Mouse (Mus musculus) embryonic facial prominence, embryonic 14.5 days (tissue): ENCODE results near the gene Rad1. TPM values are rescaled to one million over a fixed set of nuclear protein-coding genes. Genes with fewer than 3 reads are reported as not detected.
"Not testable (repeated sequence)": the region's sequence is repeated elsewhere in the genome, so short reads cannot be mapped to it uniquely, and the experiment has no call there.

Experiments
- ATAC-seq: fragments of 200-750 bp; cut with Nextera tagmentation; 2 replicates; pipeline ENCODE4 v1.8.0; 2017; ENCODE audit warnings: low read depth, moderate number of reproducible peaks, moderate TSS enrichment
- DNase-seq: peaks from one replicate; pipeline ENCODE4 v3.0.0-alpha.2; 2015; ENCODE audit warnings: low spot score
- H3K27ac ChIP-seq: fragments of 300-500 bp; sonication (generic); replicated peaks from 2 replicates; pipeline ENCODE4 v1.5.1; 2014; ENCODE audit warnings: low read depth, mild to moderate bottlenecking, low read length, moderate library complexity
- H3K27me3 ChIP-seq: fragments of 300-500 bp; sonication (generic); replicated peaks from 2 replicates; pipeline ENCODE4 v1.6.1; 2014; ENCODE audit warnings: low read length; ENCODE audit not compliant: control insufficient read depth, insufficient read depth
- H3K36me3 ChIP-seq: fragments of 300-500 bp; sonication (generic); 2 replicates; pipeline ENCODE4 v1.6.1; 2014; ENCODE audit warnings: low read length, mixed read lengths; ENCODE audit not compliant: control insufficient read depth, insufficient read depth
- H3K4me1 ChIP-seq: fragments of 300-500 bp; sonication (generic); 2 replicates; pipeline ENCODE4 v1.6.1; 2014; ENCODE audit warnings: antibody characterized with exemption, low read length; ENCODE audit not compliant: control insufficient read depth, insufficient read depth
- H3K4me2 ChIP-seq: fragments of 300-500 bp; sonication (generic); 2 replicates; pipeline ENCODE4 v1.6.1; 2014; ENCODE audit warnings: low read depth, mild to moderate bottlenecking, low read length, moderate library complexity, mixed read lengths
- H3K4me3 ChIP-seq: fragments of 300-500 bp; sonication (generic); 2 replicates; pipeline ENCODE4 v1.5.1; 2014; ENCODE audit warnings: low read depth, mild to moderate bottlenecking, low read length
- H3K9ac ChIP-seq: fragments of 300-500 bp; sonication (generic); 2 replicates; pipeline ENCODE4 v1.6.1; 2014; ENCODE audit warnings: low read depth, mild to moderate bottlenecking, low read length, moderate library complexity, mixed read lengths
- H3K9me3 ChIP-seq: fragments of 300-500 bp; sonication (generic); 2 replicates; pipeline ENCODE4 v1.6.1; 2016; ENCODE audit warnings: low read length; ENCODE audit not compliant: control insufficient read depth
- WGBS: fragments of 180-500 bp; shearing (Covaris S2); extraction: QIAGEN DNeasy Blood & Tissue Kit; methylation state at CpG from one replicate; pipeline ENCODE4 v1.1.7; 2014; 5-methylcytosine and 5-hydroxymethylcytosine counted together
- polyA plus RNA-seq: library from polyadenylated mRNA; unstranded; fragments of >200 nt; fragmentation: Nextera tagmentation; extraction: Ambion mirVana; gene quantifications from 2 replicates; pipeline ENCODE4 v1.2.1, GENCODE M21; 2014

Gene Rad1
- polyA plus RNA-seq, 1 experiment from 2014 or later: 10.1 TPM

DNA sequence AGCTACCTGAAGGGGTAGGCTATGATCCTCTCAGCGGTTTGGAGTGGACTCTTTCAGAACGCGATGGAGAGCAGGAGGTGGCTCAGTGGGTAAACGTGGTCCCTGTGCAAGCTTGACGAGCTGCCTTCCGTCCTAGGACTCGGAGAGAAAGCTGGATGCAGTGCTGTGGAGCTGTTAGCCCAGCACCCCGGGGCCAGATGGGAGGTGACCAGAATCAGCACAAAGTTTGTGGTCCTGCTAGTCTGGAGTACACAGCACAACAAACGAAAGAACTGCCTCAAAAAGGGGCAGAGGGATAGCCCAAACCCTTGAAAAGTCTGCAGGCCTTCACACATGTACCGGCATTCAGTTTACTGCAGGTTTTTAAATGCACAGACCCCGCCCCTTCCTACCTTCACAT lies 10.1 kb downstream of the Rad1 start:
- WGBS: 93% methylated on average over 11 of the region's 11 CpGs
- H3K4me3 ChIP-seq: no peak overlapping the region
- no peak for DNase-seq
- H3K27me3 ChIP-seq: no peaks in the 10 kb centered on the region
- H3K4me1 ChIP-seq: no peaks in the 10 kb centered on the region
- H3K27ac ChIP-seq: no peak overlapping the region
- no peaks in the 10 kb centered on the region for H3K9me3 ChIP-seq
- H3K4me2 ChIP-seq: no peak overlapping the region
- no peak for ATAC-seq
- peaks cover 24% of the 10 kb centered on the region for H3K36me3 ChIP-seq
- no peak overlapping the region for H3K9ac ChIP-seq

DNA sequence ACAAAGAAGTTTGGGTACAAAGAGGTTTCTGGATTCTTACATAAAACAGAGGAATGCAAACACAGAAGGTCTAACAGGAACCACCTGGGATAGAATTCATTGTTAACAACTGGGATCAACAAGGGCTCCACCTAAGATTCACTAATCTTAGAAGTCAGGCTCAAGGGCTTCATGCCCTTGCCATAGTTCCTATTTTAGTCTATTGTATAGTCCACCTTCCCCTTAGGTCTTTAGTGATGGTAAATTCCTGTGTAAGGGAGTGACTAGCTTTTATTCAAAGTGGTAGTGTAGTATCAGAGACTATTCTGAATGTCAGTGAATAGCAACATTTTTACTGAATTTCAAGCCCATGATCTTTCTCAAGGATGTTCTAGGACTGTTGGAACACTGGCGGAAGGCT lies 10.9 kb downstream of the Rad1 start:
- WGBS: 89% methylated on average over 1 of the region's 1 CpGs
- not testable (repeated sequence) for DNase-seq, ATAC-seq

DNA sequence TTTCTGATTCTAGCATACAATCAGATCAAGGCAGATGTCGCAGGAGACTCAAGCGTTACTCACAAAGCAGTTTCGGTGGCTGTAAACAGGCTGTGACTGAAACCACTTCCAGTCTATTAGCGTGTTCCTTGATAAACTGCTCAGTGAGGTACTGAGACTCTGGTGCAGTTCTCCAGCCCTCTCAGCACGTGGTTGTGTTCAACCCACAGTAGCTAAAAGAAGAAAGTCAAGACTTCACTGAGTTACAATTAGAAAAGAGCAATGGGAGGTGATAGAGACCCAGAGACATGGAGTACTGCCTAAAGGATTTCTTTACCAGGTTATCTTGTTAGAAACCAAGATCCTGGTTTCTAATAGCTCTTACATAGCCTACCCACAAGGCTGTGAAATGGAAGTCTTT lies 13.8 kb downstream of the Rad1 start:
- Histone ChIP-seq H3K9ac (no peak overlapping the region), H3K27ac (no peak overlapping the region), H3K4me2 (no peak overlapping the region), H3K27me3 (no peaks in the 10 kb centered on the region), H3K4me1 (no peaks in the 10 kb centered on the region), H3K9me3 (no peaks in the 10 kb centered on the region), H3K4me3 (no peak overlapping the region), H3K36me3 (peaks cover 6% of the 10 kb centered on the region; the same call in 1 of the 2 replicates)
- ATAC-seq: no peak
- 82% methylated on average over 5 of the region's 5 CpGs for whole genome bisulfite sequencing
- DNase-seq: no peak

More for the DNA sequence above, 10.9 kb downstream of the Rad1 start:
- peaks cover 24% of the 10 kb centered on the region for H3K36me3 ChIP-seq
- not testable (repeated sequence) for H3K9ac ChIP-seq, H3K4me1 ChIP-seq, H3K4me3 ChIP-seq, H3K9me3 ChIP-seq, H3K4me2 ChIP-seq, H3K27me3 ChIP-seq, H3K27ac ChIP-seq

DNA sequence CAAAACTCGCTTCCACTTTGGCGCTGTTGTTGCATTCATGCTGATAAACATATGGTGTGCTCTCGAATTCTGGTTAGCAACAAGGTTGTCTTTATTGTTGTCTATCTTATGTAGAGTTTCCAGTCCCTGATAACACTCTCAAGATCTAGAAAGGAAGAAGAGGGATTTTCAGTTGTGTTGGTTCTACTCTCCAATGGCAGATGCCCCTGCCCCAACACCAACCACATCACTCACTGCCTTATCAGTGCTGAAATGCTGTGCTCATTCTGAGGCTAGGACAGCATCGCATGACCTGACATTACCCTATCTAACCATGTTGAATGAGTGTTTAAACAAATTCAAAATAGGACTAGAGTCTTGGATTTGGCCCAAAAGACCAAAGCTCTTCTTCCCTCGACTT lies 14.2 kb downstream of the Rad1 start:
- DNase-seq (no peak), ATAC-seq (no peak)
- H3K4me3 ChIP-seq: no peak overlapping the region
- no peaks in the 10 kb centered on the region for H3K27me3 ChIP-seq
- H3K4me2 ChIP-seq: no peak overlapping the region
- H3K4me1 ChIP-seq: no peaks in the 10 kb centered on the region
- H3K36me3 ChIP-seq: peaks cover 6% of the 10 kb centered on the region; the same call in 1 of the 2 replicates
- 88% methylated on average over 5 of the region's 5 CpGs for WGBS
- H3K27ac ChIP-seq: no peak overlapping the region
- H3K9me3 ChIP-seq: no peaks in the 10 kb centered on the region
- H3K9ac ChIP-seq: no peak overlapping the region

DNA sequence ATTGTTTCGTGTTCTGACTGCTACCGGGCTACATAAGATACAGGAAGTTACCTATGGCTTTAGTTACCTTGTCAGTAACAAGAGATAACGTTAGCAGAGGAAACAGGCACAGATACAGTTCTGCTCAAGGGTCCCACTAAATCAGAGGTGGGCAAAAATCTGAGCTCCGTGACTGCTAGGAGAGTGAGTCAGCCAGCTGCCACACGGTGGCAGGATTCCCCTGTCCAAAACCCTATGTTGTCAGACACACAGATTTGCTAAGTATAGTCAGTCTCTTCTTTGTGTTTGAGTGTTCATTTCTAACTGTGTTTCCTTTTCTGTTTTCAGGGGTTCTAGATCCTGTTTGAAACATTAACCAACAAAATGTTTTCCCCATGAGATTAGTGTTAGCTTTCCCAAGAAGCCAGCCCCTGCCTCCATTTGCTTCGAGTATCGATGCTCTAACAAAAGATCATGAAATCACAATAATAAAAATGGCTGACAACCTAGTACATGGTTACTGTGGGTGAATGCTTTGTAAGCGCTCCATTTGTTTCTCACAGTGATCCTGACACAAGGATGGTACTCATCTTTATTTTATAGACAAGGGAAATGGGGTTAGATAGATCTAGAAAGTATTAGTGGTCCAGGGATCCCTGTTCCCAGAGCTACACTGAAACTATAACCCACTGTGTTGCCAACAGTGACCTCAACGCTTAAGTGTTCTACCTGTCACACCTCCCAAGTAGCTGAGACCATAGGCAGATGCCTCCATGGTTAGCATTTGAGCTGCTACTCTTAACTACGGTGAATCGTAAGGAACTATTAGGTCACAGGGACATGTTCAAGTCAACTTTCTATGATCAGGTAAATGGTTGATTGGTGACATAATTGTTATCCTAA lies 15.3 kb downstream of the Rad1 start:
- ATAC-seq (peak; percentile 86), DNase-seq (peak; percentile 81)
- Histone ChIP-seq H3K27me3 (no peaks in the 10 kb centered on the region), H3K27ac (no peak overlapping the region), H3K9me3 (no peaks in the 10 kb centered on the region), H3K36me3 (peaks cover 2% of the 10 kb centered on the region; the same call in 1 of the 2 replicates), H3K4me1 (peaks cover 1% of the 10 kb centered on the region; the same call in 1 of the 2 replicates), H3K9ac (no peak overlapping the region), H3K4me2 (no peak overlapping the region), H3K4me3 (no peak overlapping the region)
- 54% methylated on average over 11 of the region's 11 CpGs for WGBS

DNA sequence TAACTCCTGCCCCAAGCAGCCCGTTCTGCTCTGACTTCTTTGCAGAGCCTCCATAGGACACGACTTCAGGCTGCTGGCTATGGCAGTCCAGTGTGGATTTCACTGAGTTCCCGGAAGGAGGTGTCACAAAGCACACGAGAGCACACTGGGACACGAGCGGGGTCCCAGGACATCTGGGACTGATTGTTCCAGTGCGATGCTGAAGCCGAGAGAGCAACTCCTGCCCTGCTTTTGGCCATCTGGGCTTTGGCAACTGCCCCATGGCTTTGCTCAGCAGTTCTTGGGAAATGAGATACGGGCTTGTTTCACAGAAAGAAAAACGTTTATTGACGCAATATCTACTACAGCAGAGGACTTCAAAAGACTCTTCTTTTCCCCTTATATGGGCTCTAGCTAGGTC lies 20.3 kb downstream of the Rad1 start:
- H3K4me2 ChIP-seq: peak overlapping the region; percentile 32
- no peak overlapping the region for H3K27ac ChIP-seq
- no peaks in the 10 kb centered on the region for H3K36me3 ChIP-seq
- H3K9ac ChIP-seq: no peak overlapping the region
- DNase-seq (peak; percentile 33), ATAC-seq (no peak)
- H3K4me3 ChIP-seq: no peak overlapping the region
- H3K9me3 ChIP-seq: no peaks in the 10 kb centered on the region
- no peaks in the 10 kb centered on the region for H3K27me3 ChIP-seq
- 29% methylated on average over 11 of the region's 11 CpGs for WGBS
- peaks cover 8% of the 10 kb centered on the region; the same call in 1 of the 2 replicates for H3K4me1 ChIP-seq

DNA sequence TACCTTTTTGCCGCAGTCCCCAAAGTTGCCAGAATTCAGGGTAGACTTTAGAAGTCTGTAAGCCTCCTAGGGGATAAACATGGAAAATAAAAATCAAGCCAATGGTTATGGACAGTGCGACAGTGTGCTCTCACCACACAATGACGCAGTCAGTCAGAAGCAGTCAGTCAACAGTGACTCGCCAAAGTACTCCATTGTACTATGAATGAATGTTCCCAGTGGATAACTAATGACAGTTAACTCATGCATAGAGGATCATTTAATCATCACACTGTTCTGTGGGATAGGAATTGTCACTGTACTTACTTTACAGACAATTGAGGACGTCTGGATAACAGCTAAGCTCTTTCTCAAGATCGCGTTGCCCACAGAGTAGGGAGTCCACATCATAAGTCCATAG lies 29.3 kb downstream of the Rad1 start:
- ATAC-seq (no peak), DNase-seq (no peak)
- H3K9me3 ChIP-seq: no peaks in the 10 kb centered on the region
- no peak overlapping the region for H3K9ac ChIP-seq
- H3K36me3 ChIP-seq: no peaks in the 10 kb centered on the region
- no peak overlapping the region for H3K27ac ChIP-seq
- 84% methylated on average over 7 of the region's 7 CpGs for WGBS
- no peaks in the 10 kb centered on the region for H3K4me1 ChIP-seq
- H3K4me3 ChIP-seq: no peak overlapping the region
- no peaks in the 10 kb centered on the region for H3K27me3 ChIP-seq
- H3K4me2 ChIP-seq: no peak overlapping the region

DNA sequence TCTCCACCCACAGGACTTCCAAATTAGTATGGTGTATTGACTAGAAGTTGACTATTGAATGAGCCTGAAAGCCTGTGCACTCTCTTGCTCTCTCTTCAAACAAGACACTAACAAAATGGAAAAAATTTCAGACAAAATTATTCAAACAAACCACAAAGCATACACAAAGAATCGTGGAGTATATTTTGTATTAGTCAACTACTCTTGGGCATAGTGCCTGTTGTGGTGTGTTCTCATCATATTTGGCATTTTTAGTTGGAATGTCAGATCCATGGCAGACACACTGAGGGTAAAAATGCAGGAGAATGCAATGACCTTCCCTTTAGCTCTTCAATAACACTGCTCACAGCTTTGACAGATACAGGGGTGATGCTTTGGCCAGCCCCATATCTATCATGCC lies 40.1 kb downstream of the Rad1 start:
- H3K4me2 ChIP-seq: no peak overlapping the region
- H3K27me3 ChIP-seq: no peaks in the 10 kb centered on the region
- no peak overlapping the region for H3K27ac ChIP-seq
- DNase-seq (no peak), ATAC-seq (no peak)
- H3K9me3 ChIP-seq: no peaks in the 10 kb centered on the region
- WGBS: 81% methylated on average over 1 of the region's 1 CpGs
- no peak overlapping the region for H3K4me3 ChIP-seq
- no peaks in the 10 kb centered on the region for H3K4me1 ChIP-seq
- H3K36me3 ChIP-seq: no peaks in the 10 kb centered on the region
- H3K9ac ChIP-seq: no peak overlapping the region

DNA sequence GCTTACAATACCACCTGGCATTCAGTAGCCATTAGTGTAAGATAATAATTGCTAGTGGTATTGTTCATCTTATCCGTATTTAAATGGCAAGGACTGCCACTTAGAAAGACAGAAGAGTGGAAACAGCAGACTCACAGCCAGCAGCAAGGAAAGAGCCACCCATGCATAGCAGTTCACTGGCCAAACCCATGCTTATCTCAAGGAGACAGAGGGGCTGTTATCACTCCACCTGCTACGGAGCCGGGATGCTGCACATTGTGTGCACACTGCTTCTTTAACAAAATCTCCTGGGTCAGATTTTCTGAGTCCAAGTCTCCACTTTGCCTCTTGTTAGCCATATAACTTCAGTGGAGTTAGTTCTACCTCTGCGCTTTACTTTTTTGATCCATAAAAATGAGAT lies 45.5 kb downstream of the Rad1 start:
- no peak overlapping the region for H3K4me3 ChIP-seq
- H3K36me3 ChIP-seq: no peaks in the 10 kb centered on the region
- no peak overlapping the region for H3K27ac ChIP-seq
- H3K9ac ChIP-seq: no peak overlapping the region
- DNase-seq (no peak), ATAC-seq (no peak)
- H3K27me3 ChIP-seq: no peaks in the 10 kb centered on the region
- 90% methylated on average over 4 of the region's 4 CpGs for WGBS
- H3K9me3 ChIP-seq: no peaks in the 10 kb centered on the region
- H3K4me1 ChIP-seq: no peaks in the 10 kb centered on the region
- no peak overlapping the region for H3K4me2 ChIP-seq
